Mouse (Mus musculus): Measurements from ENCODE around the gene Npas2. TPM values are rescaled to one million over a fixed set of nuclear protein-coding genes. Genes with fewer than 3 reads are reported as not detected.

Npas2 gene
- total RNA-seq (2021), result 10 to 100 TPM; 19.4 to 20.7 TPM
- long read RNA-seq, experiment 1, full-length matches to known transcripts, result 1 of 8 reads
- long read RNA-seq, experiment 1, partial matches to known transcripts, result 2 of 8 reads
- long read RNA-seq, experiment 1, other reads (novel, unspliced or antisense), result 5 of 8 reads
- long read RNA-seq, experiment 2, partial matches to known transcripts, result 4 of 8 reads
- long read RNA-seq, experiment 2, other reads (novel, unspliced or antisense), result 4 of 8 reads

- DNase-seq (ENCODE audit: low spot score in 2 of 2), result peak in 1 of 2 experiments; percentile 28
Measured at GRCm38 (mm10) chr1:39192997-39193861, at the start of gene Npas2. Gene Npas2 (plus strand): TSS chr1:39193731.

DNA sequence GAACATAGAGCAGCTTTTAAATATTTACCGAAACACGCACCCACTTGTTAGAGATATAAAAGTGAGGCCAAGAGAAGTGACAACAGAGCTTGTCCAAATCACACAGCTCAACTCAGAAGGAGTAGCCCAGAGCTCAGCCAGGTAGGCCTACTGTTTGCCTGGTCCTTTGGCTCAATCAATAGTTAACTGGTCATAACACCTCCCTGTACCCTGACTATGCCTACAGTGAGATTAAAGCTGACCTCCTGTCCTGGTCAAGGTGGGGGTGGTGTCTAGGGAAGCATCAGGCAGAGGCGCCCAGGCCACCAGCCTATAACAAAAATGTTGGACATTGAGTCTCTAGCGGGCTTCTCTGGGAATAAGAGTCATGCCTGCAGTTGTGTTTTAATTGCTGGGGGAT is 36.8 kb upstream of the Npas2 start:
- no peak for DNase-seq (ENCODE audit: low spot score in 2 of 2)

DNA sequence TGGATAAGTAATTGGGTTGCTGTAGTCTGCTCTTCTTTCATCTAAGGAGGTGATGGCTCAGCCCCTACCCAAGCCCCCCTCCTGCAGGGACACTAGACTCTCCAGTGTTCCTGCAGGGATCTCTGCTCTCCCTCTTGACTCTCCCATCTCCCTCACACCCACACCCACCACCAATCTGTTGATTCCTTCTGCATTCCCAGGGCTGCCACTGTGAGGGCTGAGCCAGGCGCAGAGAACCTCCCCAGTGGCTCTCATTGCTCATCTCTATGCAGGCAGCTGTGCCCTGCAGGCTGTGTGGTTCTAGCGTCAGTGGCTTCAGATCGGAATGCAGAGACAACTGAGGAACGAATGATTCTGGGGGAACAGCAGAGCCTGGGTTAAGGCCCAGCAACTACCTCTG is 33.4 kb upstream of the Npas2 start:
- DNase-seq (ENCODE audit: low spot score in 2 of 2), result peak in 1 of 2 experiments; percentile 12

GRCm38 (mm10) chr1:39163077-39163476 is 30.5 kb upstream of the Npas2 start:
- no peak for DNase-seq (ENCODE audit: low spot score in 2 of 2)

- DNase-seq (ENCODE audit: low spot score in 2 of 2), result no peak
Measured at GRCm38 (mm10) chr1:39176690-39177089, 16.8 kb upstream of the Npas2 start.

GRCm38 (mm10) chr1:39177211-39177610 is 16.3 kb upstream of the Npas2 start:
- DNase-seq (ENCODE audit: low spot score in 2 of 2), result peak; percentile 50 to 63

- DNase-seq (ENCODE audit: low spot score in 2 of 2), result no peak
Measured at GRCm38 (mm10) chr1:39179806-39180205, 13.7 kb upstream of the Npas2 start.

DNA sequence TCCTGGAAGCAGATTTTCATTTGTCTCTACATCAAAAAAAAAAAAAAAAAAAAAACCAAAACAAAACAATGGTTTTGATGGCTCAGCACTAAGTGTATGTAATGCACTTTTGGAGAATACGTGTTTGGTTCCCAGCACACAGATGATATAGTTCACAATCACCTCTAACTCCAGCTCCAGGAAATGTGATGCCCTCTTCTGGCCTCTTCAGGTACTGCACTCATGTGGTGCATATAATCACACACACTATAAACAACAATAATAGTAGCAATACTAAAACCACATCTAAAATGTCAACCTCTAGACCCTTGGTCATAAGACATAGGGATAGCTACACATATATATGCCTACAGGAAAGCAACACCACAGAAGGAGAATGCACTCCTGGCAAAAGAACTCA is 13.0 kb upstream of the Npas2 start:
- no peak for DNase-seq (ENCODE audit: low spot score in 2 of 2)

GRCm38 (mm10) chr1:39181901-39182300 is 11.6 kb upstream of the Npas2 start:
- no peak for DNase-seq (ENCODE audit: low spot score in 2 of 2)

GRCm38 (mm10) chr1:39185833-39186232 is 7.7 kb upstream of the Npas2 start:
- DNase-seq (ENCODE audit: low spot score in 2 of 2), result no peak

DNA sequence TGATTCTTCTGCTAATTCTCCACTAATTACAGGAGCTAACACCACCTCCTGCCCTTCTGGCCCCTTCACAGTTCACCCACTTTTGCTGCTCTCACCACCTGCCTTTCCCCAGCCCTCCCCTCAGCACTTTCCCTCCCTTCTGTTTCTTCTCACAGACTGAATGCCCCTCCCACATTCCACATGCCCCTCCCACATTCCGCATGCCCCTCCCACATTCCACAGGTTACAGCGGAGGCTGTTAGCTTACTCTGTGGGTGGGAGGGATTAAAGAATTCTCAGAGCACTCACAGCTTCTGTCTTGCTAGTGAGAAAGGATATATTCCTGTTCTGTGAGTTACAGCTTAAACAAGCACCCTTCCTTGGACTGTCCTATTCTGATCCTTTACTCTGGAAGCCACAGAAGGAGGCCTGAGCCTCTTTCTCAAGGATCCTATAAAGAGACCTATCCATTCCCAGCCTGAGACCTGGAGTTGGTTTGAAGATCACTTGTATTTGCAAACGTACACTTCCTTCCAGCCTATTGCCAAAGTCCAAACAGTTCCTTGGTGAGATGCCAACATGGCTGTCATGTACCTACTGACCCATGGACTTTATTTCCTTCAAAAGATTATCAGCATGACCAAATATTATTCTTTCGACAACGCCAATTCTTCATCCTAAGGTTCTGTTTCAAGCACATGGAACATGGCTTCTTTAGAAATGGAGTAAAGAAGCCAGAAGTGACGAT is 6.7 kb upstream of the Npas2 start:
- DNase-seq (ENCODE audit: low spot score in 2 of 2), result no peak

- DNase-seq (ENCODE audit: low spot score in 2 of 2), result no peak
Measured at GRCm38 (mm10) chr1:39191122-39191521, 2.4 kb upstream of the Npas2 start.

- peak; percentile 50 to 52 for DNase-seq (ENCODE audit: low spot score in 2 of 2)
Measured at GRCm38 (mm10) chr1:39192460-39192996, 1.0 kb upstream of the Npas2 start.

GRCm38 (mm10) chr1:39193862-39194675 is 538 bp downstream of the Npas2 start:
- peak; percentile 46 to 62 for DNase-seq (ENCODE audit: low spot score in 2 of 2)

DNA sequence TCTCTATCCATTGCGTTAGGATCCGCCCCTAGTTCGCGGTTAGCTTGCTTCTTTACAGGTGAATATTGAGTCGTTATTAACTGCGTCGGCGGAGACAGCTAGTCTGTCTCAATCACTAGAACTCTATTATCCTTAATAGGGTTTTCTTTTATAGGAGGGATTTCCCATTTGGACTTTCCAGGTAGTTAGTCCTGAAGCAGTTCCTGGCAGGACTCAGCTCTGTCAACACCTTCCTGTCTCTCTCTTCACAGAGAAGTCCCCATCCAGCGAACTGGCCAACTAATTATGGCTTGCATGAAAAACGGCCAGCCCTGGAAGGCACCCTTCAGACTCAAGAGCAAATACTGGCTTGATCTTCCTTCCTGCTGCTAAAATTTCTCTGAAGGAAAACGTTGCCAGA is 1.4 kb downstream of the Npas2 start:
- no peak for DNase-seq (ENCODE audit: low spot score in 2 of 2)

GRCm38 (mm10) chr1:39196126-39196525 is 2.6 kb downstream of the Npas2 start:
- no peak for DNase-seq (ENCODE audit: low spot score in 2 of 2)

GRCm38 (mm10) chr1:39196676-39197375 is 3.3 kb downstream of the Npas2 start:
- no peak for DNase-seq (ENCODE audit: low spot score in 2 of 2)

DNA sequence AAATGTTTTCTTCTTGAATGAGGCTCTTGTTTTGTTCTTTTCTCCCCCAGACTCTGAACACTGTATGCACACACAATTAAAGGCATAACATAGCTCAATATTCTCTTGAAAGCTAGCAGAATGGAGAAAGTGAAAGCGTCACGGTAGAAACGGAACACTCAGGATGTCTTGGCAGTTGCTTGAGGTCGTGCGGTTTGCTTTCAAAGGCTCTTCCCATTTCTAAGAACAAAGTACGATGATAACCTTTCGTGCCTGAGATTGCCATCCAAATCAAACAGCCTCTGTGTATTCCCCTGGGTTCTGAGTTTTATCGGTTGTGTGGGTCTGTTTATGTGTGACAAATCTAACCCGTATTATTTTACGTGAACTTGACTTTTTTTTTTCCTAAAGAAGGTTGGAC is 11.5 kb downstream of the Npas2 start:
- no peak for DNase-seq (ENCODE audit: low spot score in 2 of 2)

DNA sequence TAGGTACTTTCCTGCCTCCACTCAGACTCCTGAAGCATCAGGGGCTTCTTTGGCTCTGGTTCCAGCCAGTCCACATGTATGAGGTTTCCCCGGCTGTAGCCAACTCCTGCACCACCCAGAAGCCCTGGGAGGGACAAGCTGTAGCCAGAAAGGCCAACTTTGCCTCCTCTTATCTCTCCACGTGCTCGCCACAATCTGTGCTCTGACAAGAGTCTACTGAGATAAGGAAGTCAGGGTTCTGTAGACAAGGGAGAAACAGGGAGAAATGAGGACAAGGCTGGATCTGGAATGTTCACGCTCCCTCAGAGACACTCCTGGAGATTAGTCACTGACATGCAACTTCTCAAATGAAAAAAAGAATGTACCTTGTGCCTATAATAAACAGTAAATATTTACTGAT is 12.2 kb downstream of the Npas2 start:
- DNase-seq (ENCODE audit: low spot score in 2 of 2), result no peak

DNA sequence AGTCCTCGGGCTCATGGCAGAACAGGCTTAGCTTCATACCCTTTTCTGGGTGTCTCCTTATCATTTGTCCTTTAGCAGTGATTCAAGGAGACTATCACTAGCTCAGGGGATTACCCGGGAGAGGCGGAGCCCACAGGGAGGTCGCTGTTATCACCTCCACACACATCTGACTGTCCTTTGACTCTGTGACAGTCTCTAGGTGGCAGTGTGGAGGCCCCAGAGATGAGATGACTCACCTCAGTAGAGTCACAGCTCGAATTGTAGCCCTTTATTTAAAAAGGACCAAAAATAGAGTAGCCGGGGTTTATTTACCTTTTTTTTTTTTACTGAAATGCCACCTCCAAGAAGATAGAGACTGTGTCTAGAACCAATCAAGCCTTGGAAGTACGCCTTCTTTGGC is 13.4 kb downstream of the Npas2 start:
- no peak for DNase-seq (ENCODE audit: low spot score in 2 of 2)

Data from layer of hippocampus, postnatal 14 days (tissue).